Mouse (Mus musculus): Measurements from ENCODE around the gene Cpsf4l. TPM values are rescaled to one million over a fixed set of nuclear protein-coding genes. Genes with fewer than 3 reads are reported as not detected.

Cpsf4l gene
- polyA plus RNA-seq (2012) = 0.06 TPM in 1 of 2 replicates, not detected in the other

- no peak for TF ChIP-seq GATA1 (IDR thresholded peaks at IDR 0.05; ENCODE audit: low read length)
Measured at GRCm38 (mm10) chr11:113709731-113710256, at the start of gene Cpsf4l. Gene Cpsf4l, minus strand, starts transcription at chr11:113710017.

DNA sequence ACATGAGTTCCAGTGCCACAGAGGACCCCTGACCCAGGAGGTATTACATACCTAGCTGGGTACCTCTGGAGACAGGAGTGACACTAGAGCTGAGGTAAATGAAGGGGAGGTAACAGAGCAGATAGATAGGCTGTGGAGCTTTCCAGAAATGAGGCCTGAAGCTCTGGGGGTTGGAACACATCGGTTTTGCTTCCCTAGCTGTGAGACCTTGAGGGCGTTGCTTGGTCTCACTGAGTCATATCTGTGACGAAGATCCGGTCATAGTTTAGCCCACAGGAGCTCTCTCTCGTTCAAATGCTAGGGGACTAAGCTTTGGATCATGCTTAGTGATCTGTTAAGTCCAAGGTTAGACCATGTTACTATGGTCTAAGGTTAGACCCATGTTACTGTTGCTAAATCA, 49.0 kb upstream of the Cpsf4l start:
- TF ChIP-seq GATA1 (IDR thresholded peaks at IDR 0.05; ENCODE audit: low read length) = no peak

DNA sequence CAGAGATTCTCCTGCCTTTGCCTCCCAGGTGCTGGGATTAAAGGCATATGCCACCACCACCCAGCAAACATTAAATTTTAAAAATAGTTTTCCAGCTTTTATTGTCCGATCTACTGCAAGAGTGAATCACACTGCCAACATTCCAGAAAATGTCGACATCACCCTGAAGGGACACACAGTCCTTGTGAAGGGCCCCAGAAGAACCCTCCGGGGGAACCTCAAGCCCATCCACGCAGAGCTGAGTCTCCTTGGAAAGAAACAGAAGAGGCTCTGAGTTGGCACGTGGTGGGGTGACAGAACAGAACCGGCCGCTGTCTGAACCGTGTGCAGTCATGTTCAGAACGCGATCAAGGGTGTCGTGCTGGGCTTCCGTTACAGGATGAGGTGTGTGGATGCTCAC, 46.8 kb upstream of the Cpsf4l start:
- TF ChIP-seq GATA1 (IDR thresholded peaks at IDR 0.05; ENCODE audit: low read length) = no peak

- TF ChIP-seq GATA1 (IDR thresholded peaks at IDR 0.05; ENCODE audit: low read length) = no peak
Measured at GRCm38 (mm10) chr11:113755878-113756277, 46.1 kb upstream of the Cpsf4l start.

- TF ChIP-seq GATA1 (IDR thresholded peaks at IDR 0.05; ENCODE audit: low read length) = no peak
Measured at GRCm38 (mm10) chr11:113754845-113755244, 45.0 kb upstream of the Cpsf4l start.

- TF ChIP-seq GATA1 (IDR thresholded peaks at IDR 0.05; ENCODE audit: low read length) = no peak
Measured at GRCm38 (mm10) chr11:113752685-113753430, 43.0 kb upstream of the Cpsf4l start.

DNA sequence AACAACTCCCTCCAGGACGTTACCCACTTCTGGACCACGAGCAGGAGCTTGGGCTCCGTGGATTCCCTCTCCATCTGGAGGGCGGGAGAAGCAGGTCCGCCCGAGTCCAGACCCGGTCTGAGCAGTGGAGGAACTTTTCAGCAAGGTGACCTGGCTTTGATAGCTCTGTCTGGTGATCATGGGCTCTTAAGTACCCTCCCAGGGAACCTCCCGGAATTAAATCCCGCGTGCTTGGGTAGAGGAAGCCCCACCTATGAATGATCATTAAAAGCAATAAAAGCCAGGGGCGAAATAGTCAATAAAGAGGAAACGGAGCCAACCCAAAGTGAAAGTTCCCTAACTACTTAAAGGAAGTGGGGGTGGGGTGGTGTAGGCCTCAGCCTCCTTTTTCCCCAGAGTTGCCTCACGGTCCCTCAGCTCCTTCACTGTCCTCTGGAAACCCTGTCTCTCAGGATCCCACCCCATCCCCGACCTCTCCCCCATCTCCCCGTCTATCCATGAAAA, 42.4 kb upstream of the Cpsf4l start:
- TF ChIP-seq GATA1 (IDR thresholded peaks at IDR 0.05; ENCODE audit: low read length) = no peak

DNA sequence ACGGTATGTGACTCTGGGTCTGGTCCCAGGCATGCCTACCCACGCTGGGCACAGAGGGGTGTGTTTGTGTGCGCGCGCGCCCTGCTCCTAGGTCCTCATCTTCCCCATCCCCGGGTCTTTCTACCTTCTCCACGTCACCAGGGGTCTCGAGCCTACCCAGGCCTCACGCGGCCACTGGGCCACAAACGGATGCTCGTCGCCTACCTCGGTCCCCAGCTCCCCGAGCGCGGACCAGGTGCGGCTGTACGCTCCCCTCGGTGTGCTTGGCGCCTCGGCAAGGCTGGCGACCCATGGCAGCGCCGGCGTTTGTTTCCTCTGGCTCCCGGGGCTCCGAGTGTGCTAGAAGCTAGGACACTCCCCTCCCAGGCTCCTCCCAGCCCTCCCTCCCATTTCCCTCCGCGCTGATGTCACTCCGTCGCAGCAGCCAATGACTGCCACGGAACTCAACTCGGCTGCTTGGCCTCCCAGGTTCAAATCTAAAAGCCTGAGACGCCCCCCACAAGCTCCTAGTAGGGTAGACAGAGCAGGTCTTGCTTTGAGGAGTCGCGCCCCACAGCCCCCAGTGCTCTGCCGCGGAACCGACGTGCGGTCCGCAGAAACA, 41.8 kb upstream of the Cpsf4l start, which contains the start of gene Cdc42ep4:
Gene Cdc42ep4, minus strand, starts transcription at position 398 of the 601 bp plus-strand sequence.
- no peak for TF ChIP-seq GATA1 (IDR thresholded peaks at IDR 0.05; ENCODE audit: low read length)

- TF ChIP-seq GATA1 (IDR thresholded peaks at IDR 0.05; ENCODE audit: low read length) = no peak
Measured at GRCm38 (mm10) chr11:113750571-113751483, 41.0 kb upstream of the Cpsf4l start.

- TF ChIP-seq GATA1 (IDR thresholded peaks at IDR 0.05; ENCODE audit: low read length) = peak; percentile 80
Measured at GRCm38 (mm10) chr11:113749749-113750351, 40.0 kb upstream of the Cpsf4l start.

GRCm38 (mm10) chr11:113748797-113749521, 39.1 kb upstream of the Cpsf4l start:
- no peak for TF ChIP-seq GATA1 (IDR thresholded peaks at IDR 0.05; ENCODE audit: low read length)

- no peak for TF ChIP-seq GATA1 (IDR thresholded peaks at IDR 0.05; ENCODE audit: low read length)
Measured at GRCm38 (mm10) chr11:113747725-113748380, 38.0 kb upstream of the Cpsf4l start.

- no peak for TF ChIP-seq GATA1 (IDR thresholded peaks at IDR 0.05; ENCODE audit: low read length)
Measured at GRCm38 (mm10) chr11:113747056-113747455, 37.2 kb upstream of the Cpsf4l start.

DNA sequence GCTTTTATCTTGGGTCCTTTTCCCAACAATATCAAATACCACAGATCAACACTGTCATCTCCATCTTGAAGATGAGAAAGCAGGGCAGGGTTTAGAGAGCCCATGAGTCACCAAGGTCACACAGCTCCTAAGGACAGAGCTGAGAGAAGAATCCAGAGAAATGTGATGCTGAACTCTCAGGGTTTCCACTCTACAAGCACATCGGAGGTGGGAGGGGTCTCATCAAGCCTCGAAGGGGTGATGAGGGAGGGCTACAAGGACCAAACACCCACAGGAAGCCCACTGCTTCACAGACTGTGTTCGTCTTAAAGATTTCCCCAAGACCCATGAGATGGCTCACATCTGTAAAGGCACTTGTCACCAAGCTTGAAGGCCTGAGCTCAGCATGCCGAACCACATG, 36.1 kb upstream of the Cpsf4l start:
- no peak for TF ChIP-seq GATA1 (IDR thresholded peaks at IDR 0.05; ENCODE audit: low read length)
